Mouse (Mus musculus) liver, adult 2 months (tissue): ENCODE measurements around the gene Lipa.

ENCODE experiments used
- CTCF ChIP-seq: fragments of 200-500 bp; IDR thresholded peaks from 2 replicates; pipeline ENCODE4 v1.5.1; 2011; ENCODE audit warnings: low read depth, low read length, control low read depth
- POLR2A ChIP-seq: fragments of 200-500 bp; IDR thresholded peaks from 2 replicates; pipeline ENCODE4 v1.6.1; 2011; ENCODE audit warnings: low read length, control low read depth; ENCODE audit not compliant: insufficient read depth; ENCODE audit errors: extremely low read depth

GRCm38 (mm10) chr19:34546211-34546610 is 18.9 kb upstream of the Lipa start:
- TF ChIP-seq POLR2A (no peak), CTCF (no peak)
